Mouse (Mus musculus): ENCODE measurements around the gene Bfsp2.

Gene Bfsp2

DNA sequence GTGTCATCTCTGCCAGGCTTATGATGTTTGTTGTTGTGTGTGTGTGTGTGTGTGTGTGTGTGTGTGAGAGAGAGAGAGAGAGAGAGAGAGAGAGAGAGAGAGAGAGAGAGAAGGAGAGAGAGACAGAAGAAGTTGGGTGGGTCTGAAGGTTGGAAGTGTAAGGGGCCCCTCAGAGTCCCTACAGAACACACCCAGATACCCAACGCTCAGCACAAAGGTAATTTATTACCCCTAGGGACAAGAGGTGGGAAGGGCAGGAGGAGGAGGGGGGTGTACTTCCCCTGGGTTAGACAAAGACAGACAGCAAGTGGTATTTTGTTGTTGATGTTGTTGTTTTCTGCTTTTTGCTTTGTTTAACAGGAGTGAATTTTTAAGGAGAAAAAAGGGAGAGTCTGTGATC, 94.6 kb downstream of the Bfsp2 start:
- DNase-seq (ENCODE audit: inconsistent age in 2 of 2, low spot score in 1 of 2): no peak

DNA sequence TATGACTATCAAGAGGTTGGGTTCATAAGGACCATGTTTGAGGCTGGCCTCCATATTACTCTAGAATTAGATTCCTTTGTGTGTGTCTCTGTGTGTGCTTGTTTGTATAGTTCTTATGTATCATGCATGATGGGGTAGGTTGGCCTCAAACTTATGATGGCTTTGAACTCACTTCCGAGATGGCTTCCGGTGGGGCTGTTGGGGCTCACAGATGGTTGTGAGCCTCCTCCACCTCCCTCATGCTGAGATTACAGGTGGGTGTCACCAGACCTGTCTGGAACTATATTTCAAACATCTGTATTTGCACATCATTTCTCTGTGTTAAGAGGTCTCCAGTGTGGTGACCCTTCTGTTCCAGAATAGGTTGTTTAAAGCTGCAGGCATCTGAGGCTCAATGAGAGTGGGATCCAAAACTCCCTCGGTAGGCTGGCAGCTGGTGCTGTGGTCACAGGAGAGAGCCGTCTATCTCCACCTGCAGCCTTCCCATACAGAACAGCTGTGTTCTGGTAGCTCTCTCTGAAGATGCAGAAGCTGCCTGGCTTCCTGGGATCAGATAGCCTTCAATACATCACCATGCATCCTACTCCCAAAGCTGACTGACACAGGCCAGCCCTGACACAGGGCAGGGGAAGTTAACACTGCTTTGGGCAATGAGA, 96.0 kb downstream of the Bfsp2 start:
- DNase-seq (ENCODE audit: inconsistent age in 2 of 2, low spot score in 1 of 2): no peak

DNA sequence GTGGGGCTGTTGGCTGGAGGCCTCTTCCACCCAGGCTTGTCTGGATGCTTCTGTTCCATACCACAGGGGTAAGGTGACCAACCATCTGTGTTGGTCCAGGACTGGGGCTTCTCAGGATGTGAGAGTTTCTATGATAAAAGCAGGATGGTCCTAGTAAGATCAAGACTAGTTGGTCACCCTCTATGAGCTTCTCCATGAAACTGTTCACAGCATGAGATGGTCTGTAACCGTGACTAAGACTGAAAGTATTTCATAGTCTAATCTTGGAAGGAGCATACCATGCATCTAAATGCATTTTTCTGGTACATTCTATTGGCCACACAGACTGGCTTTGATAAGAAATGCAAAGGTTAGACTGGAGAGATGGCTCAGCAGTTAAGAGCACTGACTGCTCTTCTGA, 96.6 kb downstream of the Bfsp2 start:
- DNase-seq (ENCODE audit: inconsistent age in 2 of 2, low spot score in 1 of 2): no peak

DNA sequence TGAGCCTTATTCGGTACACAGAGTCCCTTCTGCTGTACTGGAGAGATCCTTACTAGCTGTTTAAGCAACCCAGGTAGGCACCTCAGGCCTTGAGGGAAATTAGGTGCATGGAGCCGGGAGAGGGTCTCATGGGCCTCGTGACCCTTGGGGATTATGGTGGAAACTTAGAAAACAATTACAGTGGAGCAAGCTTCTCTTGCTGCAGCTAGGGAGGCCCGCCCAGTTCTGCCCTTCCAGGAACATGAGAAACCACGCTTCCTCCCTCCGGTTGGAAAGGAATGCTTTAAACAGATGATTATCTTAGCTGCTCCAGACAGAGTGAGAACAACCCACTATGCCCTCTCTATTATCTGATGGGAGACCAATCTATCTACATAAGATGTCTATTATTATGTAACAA, 97.2 kb downstream of the Bfsp2 start:
- no peak for DNase-seq (ENCODE audit: inconsistent age in 2 of 2, low spot score in 1 of 2)

DNA sequence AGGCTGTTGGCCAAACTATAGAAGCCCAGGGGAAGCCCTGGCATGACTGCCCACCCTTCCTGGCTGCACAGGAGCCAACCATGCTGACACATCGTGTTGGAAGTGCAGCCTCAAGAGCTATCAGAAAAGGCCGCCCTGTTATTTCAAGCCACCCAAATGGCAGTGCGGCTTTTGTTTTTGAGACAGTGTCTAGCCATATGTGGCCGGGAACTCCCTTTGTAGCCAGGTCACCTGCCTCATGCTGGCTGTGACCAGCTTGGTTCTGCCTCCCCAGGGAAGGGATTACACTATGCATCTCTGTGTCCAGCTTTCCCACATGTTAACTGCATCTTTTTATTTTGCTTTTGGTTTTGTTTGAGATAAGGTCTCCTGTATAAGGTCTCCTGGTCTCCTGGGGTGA, 99.7 kb downstream of the Bfsp2 start:
- no peak for DNase-seq (ENCODE audit: inconsistent age in 2 of 2, low spot score in 1 of 2)

DNA sequence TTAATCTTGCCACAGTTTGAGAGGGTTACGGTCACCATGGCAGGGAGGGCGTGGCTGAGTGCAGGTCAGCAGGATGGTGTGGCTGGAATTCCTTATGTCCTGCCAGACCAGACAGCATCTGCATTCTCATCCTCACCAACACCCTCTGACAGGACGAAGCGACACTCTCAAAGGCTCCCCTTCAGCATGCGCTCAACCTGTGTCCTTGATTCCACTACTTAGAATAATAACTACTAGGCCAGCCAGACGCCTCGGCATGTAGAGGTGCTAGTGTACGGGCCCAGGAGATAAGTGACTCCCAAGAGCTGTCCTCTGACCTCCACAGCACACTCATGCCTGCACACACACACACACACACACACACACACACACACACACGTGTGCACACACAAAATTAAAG, 101.0 kb downstream of the Bfsp2 start:
- no peak for DNase-seq (ENCODE audit: inconsistent age in 2 of 2, low spot score in 1 of 2)

DNA sequence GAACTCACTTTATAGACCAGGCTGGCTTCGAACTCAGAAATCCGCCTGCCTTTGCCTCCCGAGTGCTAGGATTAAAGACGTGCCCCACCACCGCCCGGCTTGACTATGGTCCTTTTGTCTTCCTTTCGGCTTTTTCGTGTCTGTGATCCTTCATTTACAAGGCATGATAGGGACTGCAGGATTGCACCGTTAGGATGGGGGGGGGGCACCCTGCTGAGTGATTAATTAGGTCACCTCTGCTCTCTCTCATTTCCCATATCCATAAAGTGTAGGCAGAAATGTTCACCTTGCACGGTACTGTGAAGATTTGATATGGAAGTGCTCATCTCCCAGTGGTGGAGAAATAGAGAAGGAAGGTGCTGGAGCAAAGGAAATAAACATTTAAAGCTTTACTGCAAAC, 101.5 kb downstream of the Bfsp2 start:
- DNase-seq (ENCODE audit: inconsistent age in 2 of 2, low spot score in 1 of 2): no peak

DNA sequence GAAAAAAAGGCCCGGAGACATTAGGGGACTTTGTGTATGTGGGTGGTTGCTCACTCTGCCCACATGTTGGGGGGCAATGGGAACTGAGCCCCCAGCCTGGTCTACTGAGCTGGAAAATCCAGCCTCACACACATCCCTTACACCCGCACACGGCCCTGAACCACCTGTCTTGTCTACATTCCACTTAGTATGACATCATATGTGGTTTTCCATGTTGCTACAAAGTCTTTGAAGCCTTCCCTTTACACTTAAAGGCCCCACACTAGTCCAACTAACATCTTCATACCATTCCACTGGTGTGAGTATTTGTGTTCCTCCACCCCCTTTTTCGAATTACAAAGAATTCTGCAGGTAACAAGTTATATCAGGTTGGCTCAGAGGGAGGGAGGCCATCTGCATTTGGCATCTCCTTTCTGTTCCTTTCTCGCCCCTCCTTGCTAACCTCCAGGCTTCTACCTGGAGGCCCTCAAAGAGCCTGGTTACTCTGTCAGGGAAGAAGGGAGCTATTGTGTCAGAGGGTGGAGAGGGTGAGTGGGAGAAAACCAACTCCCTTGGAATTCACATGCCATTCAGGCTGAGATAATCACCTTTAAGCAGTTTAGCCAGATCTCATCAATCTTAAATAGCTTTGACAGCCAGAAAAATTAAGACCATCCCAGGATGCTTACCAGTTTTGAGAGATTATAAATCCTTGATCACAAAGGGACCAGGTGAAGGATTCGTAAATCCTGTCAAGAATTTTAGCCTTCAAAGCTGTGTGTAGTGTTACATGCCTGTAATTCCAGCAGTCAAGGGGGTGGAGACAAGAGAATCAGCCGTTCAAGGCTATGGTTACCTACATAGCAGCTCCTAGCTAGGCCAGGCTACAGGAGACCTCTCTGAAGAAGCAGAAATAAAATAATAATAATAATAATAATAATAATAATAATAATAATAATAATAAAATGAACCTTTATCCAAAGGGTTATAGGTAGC, 103.6 kb downstream of the Bfsp2 start:
- DNase-seq (ENCODE audit: inconsistent age in 2 of 2, low spot score in 1 of 2): no peak

Measured in adrenal gland, adult (tissue).